Mouse (Mus musculus): ENCODE results near the gene Tcf12.

GRCm38 (mm10) chr9:72098056-72098455 lies 13.6 kb downstream of the Tcf12 start:
- TF ChIP-seq CTCF (conservative IDR thresholded peaks at IDR 0.05; ENCODE audit: low read length): no peak
- TF ChIP-seq POU5F1 (IDR thresholded peaks at IDR 0.05; ENCODE audit: borderline replicate concordance, low read length): no peak

Data from E14TG2a.4 (cell line).